Comparison of ENCODE assay signal across 8 mouse cellular contexts in genomic region chr11:109473171-109474085, GRCm38 (mm10). TPM values are rescaled to one million over a fixed set of nuclear protein-coding genes. Genes with fewer than 3 reads are reported as not detected.
DNase-seq lines count a peak whose midpoint lies in the region; ATAC-seq and TF ChIP-seq lines count a peak whose summit lies in the region.

Gene Arsg (plus strand): TSS chr11:109473374.
Gene Slc16a6 (minus strand): TSS chr11:109473598.

- TF ChIP-seq CTCF in G1E (IDR thresholded peaks at IDR 0.05; ENCODE audit: low read depth, low read length) = no peak
- no peak for TF ChIP-seq CTCF in lung, embryonic 14.5 days (IDR thresholded peaks at IDR 0.05; ENCODE audit: low read depth)

- ATAC-seq in G1E (ENCODE audit: extremely low read depth, insufficient number of reproducible peaks, low FRiP score, poor library complexity, severe bottlenecking) = peak; percentile 47
- peak; percentile 89 for ATAC-seq in forebrain, embryonic 16.5 days
- ATAC-seq in lung, embryonic 14.5 days (ENCODE audit: insufficient read depth) = peak; percentile 90
- ATAC-seq in neutrophil, adult 5-6 weeks (ENCODE audit: extremely low read depth, insufficient number of reproducible peaks, low FRiP score, poor library complexity, severe bottlenecking) = peak; percentile 81

- H3K27me3 ChIP-seq in G1E (ENCODE audit: insufficient read depth, low read length) = no peaks in the 10 kb centered on the region
- H3K27me3 ChIP-seq in forebrain, embryonic 16.5 days (replicated peaks; ENCODE audit: control insufficient read depth, insufficient read depth, low read length) = no peaks in the 10 kb centered on the region
- peaks cover 9% of the 10 kb centered on the region; the same call in 1 of the 2 replicates for H3K27me3 ChIP-seq in lung, embryonic 14.5 days (ENCODE audit: insufficient read depth, low read length)

- peak; percentile 64 for DNase-seq in G1E (ENCODE audit: low spot score)
- DNase-seq in cerebellum, adult 11-12 months = peak; percentile 89
- peak; percentile 68 to 76 for DNase-seq in heart, postnatal 36 days
- peak; percentile 75 to 77 for DNase-seq in layer of hippocampus, adult 8-10 months (ENCODE audit: low spot score in 2 of 2)
- peak; percentile 91 for DNase-seq in lung, embryonic 14.5 days
- peak; percentile 81 for DNase-seq in testis, postnatal 14 days (ENCODE audit: low spot score)

- peaks cover 69% of the 10 kb centered on the region for H3K4me1 ChIP-seq in G1E (ENCODE audit: insufficient read depth, low read depth, low read length)
- peaks cover 16% of the 10 kb centered on the region for H3K4me1 ChIP-seq in forebrain, embryonic 16.5 days (replicated peaks; ENCODE audit: control insufficient read depth, insufficient read depth, low read length)
- no peaks in the 10 kb centered on the region for H3K4me1 ChIP-seq in lung, embryonic 14.5 days (ENCODE audit: insufficient read depth)

- H3K9me3 ChIP-seq in G1E (replicated peaks) = no peaks in the 10 kb centered on the region
- no peaks in the 10 kb centered on the region for H3K9me3 ChIP-seq in forebrain, embryonic 16.5 days (ENCODE audit: control insufficient read depth, low read length)
- no peaks in the 10 kb centered on the region for H3K9me3 ChIP-seq in lung, embryonic 14.5 days (ENCODE audit: low read depth, low read length)

- intact Hi-C loops in heart, postnatal 36 days (cut with DNase I) = loop anchor here (2.0 kb wide), 1 partner anchor 23 kb away; no protein-coding TSS in a partner anchor

- peaks cover 32% of the 10 kb centered on the region for H3K36me3 ChIP-seq in G1E (replicated peaks)
- H3K36me3 ChIP-seq in forebrain, embryonic 16.5 days (ENCODE audit: control insufficient read depth, insufficient read depth) = no peaks in the 10 kb centered on the region
- no peaks in the 10 kb centered on the region for H3K36me3 ChIP-seq in lung, embryonic 14.5 days (ENCODE audit: insufficient read depth)

- peak within 1 kb of the TSS; percentile 88 for H3K27ac ChIP-seq in forebrain, embryonic 16.5 days (ENCODE audit: low read length)
- H3K27ac ChIP-seq in lung, embryonic 14.5 days (ENCODE audit: low read depth) = peak within 1 kb of the TSS; percentile 89

- WGBS in forebrain, embryonic 16.5 days = under 1% methylated on average over 103 of the region's 111 CpGs
- under 1% methylated on average over 101 of the region's 111 CpGs for WGBS in lung, embryonic 14.5 days

- H3K4me3 ChIP-seq in G1E (ENCODE audit: low read depth, low read length) = peak within 1 kb of the TSS; percentile 94
- H3K4me3 ChIP-seq in forebrain, embryonic 16.5 days (replicated peaks; ENCODE audit: low read length) = peak within 1 kb of the TSS; percentile 76
- H3K4me3 ChIP-seq in lung, embryonic 14.5 days (ENCODE audit: low read depth, low read length) = peak within 1 kb of the TSS; percentile 69

- H3K9ac ChIP-seq in forebrain, embryonic 16.5 days (replicated peaks; ENCODE audit: low read depth, low read length) = peak within 1 kb of the TSS; percentile 88
- peak within 1 kb of the TSS; percentile 86 for H3K9ac ChIP-seq in lung, embryonic 14.5 days

- peak within 1 kb of the TSS; percentile 83 for H3K4me2 ChIP-seq in forebrain, embryonic 16.5 days (ENCODE audit: low read length)
- H3K4me2 ChIP-seq in lung, embryonic 14.5 days = peak within 1 kb of the TSS; percentile 92

RNA-seq across cellular contexts. Expression of gene Arsg, which starts in this region (rescaled TPM):
- total RNA-seq in G1E (2014; fragmentation: Nextera tagmentation) (6.1 and 8.8 TPM in 2 replicates), G1E (2017) (2.0 and 3.3 TPM in 2 replicates)
- polyA plus RNA-seq in G1E (2012) = 0.58 and 1.0 TPM in 2 replicates
- polyA plus RNA-seq in forebrain, embryonic 16.5 days (2015; fragmentation: Nextera tagmentation; extraction: Ambion mirVana) = 3.2 and 4.1 TPM in 2 replicates
- 1 to 10 TPM; 1.4 to 1.9 TPM for total RNA-seq in heart, postnatal 36 days (2021)
- 10 to 100 TPM; 14.1 to 22.3 (median 19.7) TPM for total RNA-seq in layer of hippocampus, adult 8-10 months (2022)
- polyA plus RNA-seq in lung, embryonic 14.5 days (2014; fragmentation: Nextera tagmentation; extraction: Ambion mirVana) = 2.8 and 5.3 TPM in 2 replicates
- total RNA-seq in neutrophil, adult 5-6 weeks (2017) = 21.5 and 24.6 TPM in 2 replicates

RNA-seq across cellular contexts. Expression of gene Slc16a6, which starts in this region (rescaled TPM):
- total RNA-seq in G1E (2014; fragmentation: Nextera tagmentation) (95.0 and 101 TPM in 2 replicates), G1E (2017) (18.9 and 20.4 TPM in 2 replicates)
- 32.4 and 37.1 TPM in 2 replicates for polyA plus RNA-seq in G1E (2012)
- 4.1 and 5.4 TPM in 2 replicates for polyA plus RNA-seq in forebrain, embryonic 16.5 days (2015; fragmentation: Nextera tagmentation; extraction: Ambion mirVana)
- 1 to 10 TPM; 5.5 to 7.4 TPM for total RNA-seq in heart, postnatal 36 days (2021)
- 10 to 100 TPM in 2 of 4 experiments, 1 to 10 TPM in 2; 6.6 to 11.5 (median 10.3) TPM for total RNA-seq in layer of hippocampus, adult 8-10 months (2022)
- 5.4 and 5.9 TPM in 2 replicates for polyA plus RNA-seq in lung, embryonic 14.5 days (2014; fragmentation: Nextera tagmentation; extraction: Ambion mirVana)
- 45.0 and 49.8 TPM in 2 replicates for total RNA-seq in neutrophil, adult 5-6 weeks (2017)

Comparison
In these comparisons a context has a peak if more than half of its experiments do, and no peak if none do; other contexts are left out.
1. Peak in every context shown above with its lines: DNase-seq, ATAC-seq, H3K4me3 ChIP-seq and H3K27ac ChIP-seq.